Mouse (Mus musculus) heart, adult 2 months (tissue): Measurements from ENCODE around the gene Lipa. TPM values are rescaled to one million over a fixed set of nuclear protein-coding genes. Genes with fewer than 3 reads are reported as not detected.

Experiments used
- DNase-seq, 2 experiments: peaks; one replicate each; pipeline ENCODE4 v3.0.0; 2021
- H3K27ac ChIP-seq: fragments of 200-600 bp; 2 replicates; pipeline ENCODE4 v1.8.1; 2022
- H3K27me3 ChIP-seq: fragments of 200-500 bp; 2 replicates; pipeline ENCODE4 v1.6.1; 2012; ENCODE audit warnings: mild to moderate bottlenecking, low read length, inconsistent platforms, mixed read lengths; ENCODE audit not compliant: control insufficient read depth, insufficient read depth
- H3K36me3 ChIP-seq: fragments of 200-500 bp; 2 replicates; pipeline ENCODE4 v1.6.1; 2012; ENCODE audit warnings: low read length, inconsistent platforms; ENCODE audit not compliant: control insufficient read depth, insufficient read depth
- H3K4me1 ChIP-seq: fragments of 200-500 bp; 2 replicates; pipeline ENCODE4 v1.6.1; 2011; ENCODE audit warnings: low read length; ENCODE audit not compliant: control insufficient read depth, insufficient read depth
- H3K4me3 ChIP-seq: fragments of 200-600 bp; 2 replicates; pipeline ENCODE4 v1.8.1; 2022
- H3K79me2 ChIP-seq: fragments of 200-500 bp; replicated peaks from 2 replicates; pipeline ENCODE4 v1.6.1; 2012; ENCODE audit warnings: mild to moderate bottlenecking, inconsistent platforms, low read length, moderate library complexity, mixed read lengths; ENCODE audit not compliant: control insufficient read depth, insufficient read depth
- H3K9ac ChIP-seq: fragments of 200-500 bp; 2 replicates; pipeline ENCODE4 v1.6.1; 2012; ENCODE audit warnings: low read depth, mild to moderate bottlenecking, control low read depth, inconsistent platforms, low read length, mixed read lengths
- CTCF ChIP-seq: fragments of 200-600 bp; IDR thresholded peaks from 2 replicates; pipeline ENCODE4 v1.8.1; 2022; ENCODE audit warnings: antibody characterized with exemption, mild to moderate bottlenecking, moderate library complexity
- EP300 ChIP-seq: fragments of 200-500 bp; IDR thresholded peaks from 2 replicates; pipeline ENCODE4 v1.6.1; 2011; ENCODE audit warnings: low read depth, low read length, control low read depth; ENCODE audit not compliant: insufficient read depth
- POLR2A ChIP-seq: fragments of 200-500 bp; IDR thresholded peaks from 2 replicates; pipeline ENCODE4 v1.6.1; 2011; ENCODE audit warnings: mild to moderate bottlenecking, low read depth, low read length, control low read depth; ENCODE audit not compliant: insufficient read depth
- WGBS: fragments of 180-500 bp; shearing (Covaris S2); methylation state at CpG from one replicate; pipeline ENCODE4 v1.1.7; 2018; 5-methylcytosine and 5-hydroxymethylcytosine counted together
- intact Hi-C: fragments of 180-260 bp; cut with DNase I; formaldehyde crosslinking; loops from one replicate; pipeline ENCODE4 v1.15.1; 2025
- polyA plus RNA-seq: library from polyadenylated mRNA; depleted of rRNA; stranded (reverse); fragments of >200 nt; gene quantifications from 2 replicates; pipeline ENCODE4 v1.2.3, GENCODE M21; 2012
- total RNA-seq, 2 experiments: library from RNA; stranded (reverse); gene quantifications; 2 replicates each; pipeline ENCODE4 v1.2.3; 2021

Lipa gene
- total and polyA plus RNA-seq, 3 experiments = 18.8 to 25.1 (median 24.9) TPM

DNA sequence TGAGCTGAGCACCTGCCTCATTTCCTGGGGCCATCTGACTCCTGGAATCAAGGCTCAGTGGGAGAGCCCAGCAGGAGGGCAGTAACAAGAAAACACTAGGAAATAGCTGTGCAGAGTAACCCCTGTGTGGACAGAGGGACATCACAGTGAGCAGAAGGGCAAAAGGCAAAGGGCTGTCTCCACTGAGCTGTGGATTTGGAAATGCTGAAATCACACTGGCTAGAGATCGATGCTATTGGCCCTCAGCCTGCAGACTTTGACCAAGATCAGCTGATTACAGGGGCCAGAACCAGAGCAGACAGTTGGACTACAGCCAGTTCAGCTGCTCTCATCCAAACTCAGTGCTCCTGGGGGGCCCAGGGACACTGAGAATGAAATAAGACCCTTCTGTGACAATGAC, 30.9 kb downstream of the Lipa start:
- no peak overlapping the region for H3K4me3 ChIP-seq
- TF ChIP-seq EP300 = no peak
- no peak for TF ChIP-seq POLR2A
- no peak for TF ChIP-seq CTCF
- H3K27ac ChIP-seq = no peak overlapping the region
- H3K9ac ChIP-seq = no peak overlapping the region
- no peaks in the 10 kb centered on the region for H3K79me2 ChIP-seq
- intact Hi-C loops = no loop called here
- 47% methylated on average over 1 of the region's 1 CpGs for WGBS
- H3K36me3 ChIP-seq = no peaks in the 10 kb centered on the region
- no peak for DNase-seq
- H3K27me3 ChIP-seq = no peaks in the 10 kb centered on the region
- H3K4me1 ChIP-seq = no peaks in the 10 kb centered on the region

- no peaks in the 10 kb centered on the region for H3K27me3 ChIP-seq
- H3K79me2 ChIP-seq = no peaks in the 10 kb centered on the region
- H3K4me3 ChIP-seq = no peak overlapping the region
- no peaks in the 10 kb centered on the region for H3K4me1 ChIP-seq
- no peak overlapping the region for H3K27ac ChIP-seq
- no peak for DNase-seq
- H3K36me3 ChIP-seq = no peaks in the 10 kb centered on the region
- intact Hi-C loops = no loop called here
- 83% methylated on average over 4 of the region's 4 CpGs for WGBS
- H3K9ac ChIP-seq = no peak overlapping the region
- no peak for TF ChIP-seq POLR2A
- TF ChIP-seq CTCF = no peak
- TF ChIP-seq EP300 = no peak
Observed at GRCm38 (mm10) chr19:34493859-34494258, 33.4 kb downstream of the Lipa start.

DNA sequence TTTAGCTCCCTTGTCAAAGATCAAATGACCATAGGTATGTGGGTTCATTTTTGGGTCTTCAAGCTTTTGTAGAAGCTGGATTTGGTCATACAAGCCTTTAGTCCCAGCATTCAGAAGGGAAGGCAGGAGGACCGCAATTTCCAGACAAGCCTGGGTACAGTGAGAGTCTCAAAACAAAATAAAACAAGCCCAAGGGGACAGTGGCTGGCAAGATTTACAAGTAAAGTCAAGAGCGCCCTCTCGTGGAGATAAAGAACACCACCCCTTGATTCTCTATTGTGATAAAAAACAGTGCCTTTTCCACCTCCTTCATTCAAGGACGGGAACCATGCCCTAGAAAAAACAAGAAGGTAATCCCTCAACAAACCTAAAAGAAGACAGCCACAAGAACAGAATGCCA, 43.7 kb downstream of the Lipa start:
- intact Hi-C loops = loop anchor here (1.0 to 2.0 kb wide), 2 partner anchors 149 to 239 kb away; no protein-coding TSS in a partner anchor
- H3K4me1 ChIP-seq = no peaks in the 10 kb centered on the region
- H3K27ac ChIP-seq = no peak overlapping the region
- no peaks in the 10 kb centered on the region for H3K27me3 ChIP-seq
- no peak overlapping the region for H3K4me3 ChIP-seq
- H3K36me3 ChIP-seq = no peaks in the 10 kb centered on the region
- H3K79me2 ChIP-seq = no peaks in the 10 kb centered on the region
- TF ChIP-seq CTCF = peak; percentile 79
- no peak for TF ChIP-seq POLR2A
- DNase-seq = peak; percentile 41 to 44
- 6% methylated on average over 4 of the region's 4 CpGs for WGBS
- H3K9ac ChIP-seq = no peak overlapping the region

GRCm38 (mm10) chr19:34474991-34475971, 52.0 kb downstream of the Lipa start, which contains the start of gene Ch25h:
Ch25h (minus strand) TSS chr19:34475164.
- peak; percentile 71 to 75 for DNase-seq

DNA sequence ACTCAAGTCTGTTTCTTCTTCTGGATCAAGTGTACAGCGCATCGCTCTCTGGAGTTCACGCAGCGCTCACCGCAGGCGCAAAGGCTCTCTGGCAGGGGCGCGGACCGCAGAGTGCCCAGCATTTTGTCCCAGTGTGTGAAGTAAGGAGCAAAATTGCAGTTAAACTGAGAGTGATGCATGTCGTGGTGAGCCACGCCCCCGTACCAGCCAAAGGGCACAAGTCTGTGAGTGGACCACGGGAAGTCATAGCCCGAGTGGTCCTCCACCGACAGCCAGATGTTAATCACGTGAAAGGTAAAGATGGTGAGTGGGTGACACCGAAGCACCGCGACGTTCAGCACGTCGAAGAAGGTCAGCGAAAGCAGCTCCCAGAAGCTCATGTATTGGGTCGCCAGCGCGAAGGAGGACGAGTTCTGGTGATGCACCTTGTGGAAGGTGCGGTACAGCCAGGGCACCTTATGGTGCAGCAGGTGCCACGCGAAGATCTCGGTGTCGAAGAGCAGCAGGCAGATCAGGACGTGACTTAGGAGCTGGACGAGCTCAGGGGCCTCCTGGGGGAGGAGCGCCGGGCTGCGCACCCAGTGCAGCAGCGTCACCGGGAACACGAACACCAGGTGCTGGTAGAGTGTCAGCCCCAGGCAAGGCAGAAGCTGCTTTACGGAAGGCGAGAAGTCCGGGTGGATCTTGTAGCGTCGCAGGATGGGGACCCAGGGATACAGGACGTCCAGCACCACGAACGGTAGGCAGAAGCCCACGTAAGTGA, 52.9 kb downstream of the Lipa start:
- Histone ChIP-seq H3K36me3 (no peaks in the 10 kb centered on the region), H3K79me2 (no peaks in the 10 kb centered on the region), H3K27me3 (no peaks in the 10 kb centered on the region; the same call in 1 of the 2 replicates), H3K4me3 (peak overlapping the region; percentile 64), H3K9ac (peak overlapping the region; percentile 44), H3K27ac (peak overlapping the region; percentile 51; the same call in 1 of the 2 replicates), H3K4me1 (peaks cover 4% of the 10 kb centered on the region)
- intact Hi-C loops = loop anchor here (2.0 kb wide), 1 partner anchor 30 kb away; no protein-coding TSS in a partner anchor
- TF ChIP-seq CTCF = no peak
- no peak for TF ChIP-seq EP300
- no peak for TF ChIP-seq POLR2A
- DNase-seq = peak in 1 of 2 experiments; percentile 22
- WGBS = 14% methylated on average over 49 of the region's 49 CpGs

More at GRCm38 (mm10) chr19:34474991-34475971, 52.0 kb downstream of the Lipa start, which contains the start of gene Ch25h:
- TF ChIP-seq CTCF = no peak
- no peak; the same call in 1 of the 2 replicates for TF ChIP-seq POLR2A
- no peak for TF ChIP-seq EP300
- H3K4me1 ChIP-seq = peaks cover 4% of the 10 kb centered on the region
- H3K4me3 ChIP-seq = peak within 1 kb of the TSS; percentile 64
- H3K27me3 ChIP-seq = no peaks in the 10 kb centered on the region; the same call in 1 of the 2 replicates
- intact Hi-C loops = loop anchor here (2.0 kb wide), 1 partner anchor 30 kb away; no protein-coding TSS in a partner anchor
- no peaks in the 10 kb centered on the region for H3K79me2 ChIP-seq
- WGBS = 3% methylated on average over 35 of the region's 35 CpGs
- H3K36me3 ChIP-seq = no peaks in the 10 kb centered on the region
- peak within 1 kb of the TSS; percentile 51 for H3K27ac ChIP-seq
- H3K9ac ChIP-seq = peak within 1 kb of the TSS; percentile 44
